Mouse (Mus musculus): Measurements from ENCODE around the gene Aldh1l1.

The Aldh1l1 gene

GRCm38 (mm10) chr6:90486176-90486921 lies at the start of gene Aldh1l1:
Gene Aldh1l1, plus strand, starts transcription at chr6:90486427.
- DNase-seq (ENCODE audit: low read depth, low spot score) = no peak

- no peak for DNase-seq (ENCODE audit: low read depth, low spot score)
Measured at GRCm38 (mm10) chr6:90437041-90437440, 49.2 kb upstream of the Aldh1l1 start.

- no peak for DNase-seq (ENCODE audit: low read depth, low spot score)
Measured at GRCm38 (mm10) chr6:90446883-90447282, 39.3 kb upstream of the Aldh1l1 start.

GRCm38 (mm10) chr6:90450179-90450578 lies 36.0 kb upstream of the Aldh1l1 start:
- DNase-seq (ENCODE audit: low read depth, low spot score) = no peak

GRCm38 (mm10) chr6:90450697-90451096 lies 35.5 kb upstream of the Aldh1l1 start:
- no peak for DNase-seq (ENCODE audit: low read depth, low spot score)

- no peak for DNase-seq (ENCODE audit: low read depth, low spot score)
Measured at GRCm38 (mm10) chr6:90451512-90451911, 34.7 kb upstream of the Aldh1l1 start.

GRCm38 (mm10) chr6:90452603-90453002 lies 33.6 kb upstream of the Aldh1l1 start:
- DNase-seq (ENCODE audit: low read depth, low spot score) = no peak

- DNase-seq (ENCODE audit: low read depth, low spot score) = no peak
Measured at GRCm38 (mm10) chr6:90453751-90454150, 32.5 kb upstream of the Aldh1l1 start.

- DNase-seq (ENCODE audit: low read depth, low spot score) = no peak
Measured at GRCm38 (mm10) chr6:90457421-90457820, 28.8 kb upstream of the Aldh1l1 start.

GRCm38 (mm10) chr6:90461181-90461580 lies 25.0 kb upstream of the Aldh1l1 start:
- no peak for DNase-seq (ENCODE audit: low read depth, low spot score)

GRCm38 (mm10) chr6:90461771-90462170 lies 24.5 kb upstream of the Aldh1l1 start:
- DNase-seq (ENCODE audit: low read depth, low spot score) = no peak

GRCm38 (mm10) chr6:90462181-90462706 lies 24.0 kb upstream of the Aldh1l1 start, which contains the start of gene Klf15:
Gene Klf15, plus strand, starts transcription at chr6:90462576.
- DNase-seq (ENCODE audit: low read depth, low spot score) = no peak

- DNase-seq (ENCODE audit: low read depth, low spot score) = no peak
Measured at GRCm38 (mm10) chr6:90462841-90463227, 23.4 kb upstream of the Aldh1l1 start.

- DNase-seq (ENCODE audit: low read depth, low spot score) = no peak
Measured at GRCm38 (mm10) chr6:90463228-90463862, 22.9 kb upstream of the Aldh1l1 start.

- DNase-seq (ENCODE audit: low read depth, low spot score) = no peak
Measured at GRCm38 (mm10) chr6:90463890-90464421, 22.3 kb upstream of the Aldh1l1 start.

GRCm38 (mm10) chr6:90465028-90465640 lies 21.1 kb upstream of the Aldh1l1 start:
- DNase-seq (ENCODE audit: low read depth, low spot score) = no peak

GRCm38 (mm10) chr6:90466079-90466478 lies 20.1 kb upstream of the Aldh1l1 start:
- no peak for DNase-seq (ENCODE audit: low read depth, low spot score)

GRCm38 (mm10) chr6:90466847-90467410 lies 19.3 kb upstream of the Aldh1l1 start:
- DNase-seq (ENCODE audit: low read depth, low spot score) = no peak

GRCm38 (mm10) chr6:90468216-90468615 lies 18.0 kb upstream of the Aldh1l1 start:
- no peak for DNase-seq (ENCODE audit: low read depth, low spot score)

GRCm38 (mm10) chr6:90469041-90469440 lies 17.2 kb upstream of the Aldh1l1 start:
- DNase-seq (ENCODE audit: low read depth, low spot score) = no peak

- DNase-seq (ENCODE audit: low read depth, low spot score) = no peak
Measured at GRCm38 (mm10) chr6:90470255-90470654, 16.0 kb upstream of the Aldh1l1 start.

Data from c-Kit-negative CD71-positive TER-119-positive erythroid progenitor cells, embryonic 14.5 days (primary cell).